Mouse (Mus musculus) gastrocnemius, postnatal 14 days (tissue): ENCODE measurements at regions not wholly inside any gene's neighbourhood (a gene's known extent, or its start where the extent isn't known, plus 50 kb on each side); places are given as distances from the start of the nearest gene placed in this dataset.

ENCODE experiments used
- DNase-seq: peaks from one replicate; pipeline ENCODE4 v3.0.0; 2021; ENCODE audit warnings: mixed read lengths
- intact Hi-C: fragments of 180-260 bp; cut with DNase I; formaldehyde crosslinking; loops from one replicate; pipeline ENCODE4 v1.15.1; 2025; ENCODE audit warnings: low total_unique reads

- no peak for DNase-seq
- intact Hi-C loops: no loop called here
Measured at GRCm38 (mm10) chr14:97170841-97171240, 651.9 kb upstream of the Klhl1 start.

- intact Hi-C loops: no loop called here
- no peak for DNase-seq
Measured at GRCm38 (mm10) chr14:97165793-97166192, 646.9 kb upstream of the Klhl1 start.

DNA sequence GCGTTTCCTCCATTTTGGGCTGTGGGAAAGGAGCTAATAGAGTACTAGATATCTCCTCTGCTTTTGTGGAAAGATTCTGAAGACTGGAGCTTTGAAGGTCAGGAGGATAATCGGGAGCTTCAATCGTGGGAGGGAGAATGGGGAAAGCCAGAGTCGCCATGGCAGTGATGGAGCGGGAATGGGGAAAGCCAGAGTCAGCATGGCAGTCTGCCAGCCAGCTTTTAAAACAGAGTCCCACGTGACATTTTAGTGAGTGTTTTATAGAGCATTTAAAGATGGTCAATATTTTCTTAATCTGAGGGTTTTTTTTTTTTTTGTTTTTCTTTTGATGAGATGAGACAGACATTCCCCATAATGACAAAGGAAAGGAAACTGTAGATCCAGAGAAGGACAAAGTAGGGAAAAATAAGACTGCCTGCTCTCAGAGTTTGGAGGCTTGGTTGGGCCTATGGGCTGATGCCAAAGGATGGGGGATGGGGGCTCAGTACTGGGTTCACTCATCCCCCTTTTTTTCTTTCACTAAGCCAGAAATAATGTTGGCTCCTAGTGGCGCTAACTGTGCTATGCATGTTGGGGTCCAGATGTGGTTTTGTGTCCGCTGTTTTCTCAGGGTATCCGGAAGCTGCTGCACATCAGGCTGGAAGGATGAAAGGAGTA, 630.2 kb upstream of the Klhl1 start:
- intact Hi-C loops: no loop called here
- no peak for DNase-seq

DNA sequence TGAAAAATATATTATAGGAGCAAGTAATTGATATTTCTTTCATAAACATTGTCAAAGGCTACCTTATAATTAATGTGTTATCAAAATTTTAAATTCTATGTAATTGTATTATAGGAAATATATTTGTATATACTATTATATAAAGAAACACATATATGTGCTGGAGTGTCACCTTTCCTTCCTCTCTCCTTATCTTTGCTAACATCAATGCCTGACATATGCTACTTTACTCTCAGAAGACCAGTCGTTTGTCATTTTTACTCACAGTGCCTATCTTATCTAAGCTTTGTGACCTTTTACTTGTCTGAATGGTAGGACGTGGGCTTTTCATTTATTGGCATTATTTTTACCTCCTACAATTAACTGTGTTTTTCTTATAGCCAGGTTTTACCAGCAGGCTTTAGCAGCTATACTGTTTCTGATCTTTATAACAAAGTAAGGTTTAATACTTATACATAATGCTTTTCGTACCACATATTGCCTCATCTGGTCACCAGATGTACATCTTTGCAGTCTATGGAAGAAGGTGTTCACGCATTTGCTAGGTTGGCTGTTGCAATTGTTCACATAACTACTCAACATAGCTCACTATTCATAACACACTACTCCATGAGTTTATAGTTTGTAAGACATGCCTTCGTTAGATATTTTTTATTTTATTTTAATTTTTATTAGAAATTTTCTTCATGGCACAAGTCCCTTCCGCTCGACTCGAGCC, 597.2 kb upstream of the Klhl1 start:
- intact Hi-C loops: no loop called here
- DNase-seq: no peak

GRCm38 (mm10) chr14:97101090-97101675, 582.3 kb upstream of the Klhl1 start:
- intact Hi-C loops: no loop called here
- no peak for DNase-seq

DNA sequence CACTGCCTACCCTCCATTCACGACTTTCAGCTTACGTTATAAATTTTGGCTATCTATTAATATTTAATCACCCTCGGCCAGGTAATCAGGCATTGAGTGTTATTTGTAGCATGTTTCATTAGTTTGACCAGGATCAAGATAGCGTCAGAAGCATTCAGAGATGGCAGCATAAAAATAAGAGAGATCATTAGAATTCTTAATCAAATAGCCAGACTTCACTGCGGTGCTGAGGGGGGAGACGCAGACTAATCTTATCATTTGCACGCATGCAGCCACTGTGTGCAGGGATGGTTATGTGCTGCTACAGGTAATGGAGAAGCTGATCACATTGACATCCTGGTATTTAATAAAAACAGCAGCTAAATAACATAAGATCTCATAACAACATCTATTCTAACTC, 574.5 kb upstream of the Klhl1 start:
- intact Hi-C loops: no loop called here
- no peak for DNase-seq

GRCm38 (mm10) chr14:97088863-97089262, 570.0 kb upstream of the Klhl1 start:
- intact Hi-C loops: no loop called here
- DNase-seq: no peak

GRCm38 (mm10) chr14:97087346-97087745, 568.4 kb upstream of the Klhl1 start:
- intact Hi-C loops: no loop called here
- DNase-seq: no peak

GRCm38 (mm10) chr14:97086363-97087309, 567.7 kb upstream of the Klhl1 start:
- DNase-seq: no peak
- intact Hi-C loops: no loop called here

GRCm38 (mm10) chr14:97074808-97075207, 555.9 kb upstream of the Klhl1 start:
- no peak for DNase-seq
- intact Hi-C loops: no loop called here

- intact Hi-C loops: no loop called here
- no peak for DNase-seq
Measured at GRCm38 (mm10) chr14:97068770-97069169, 549.9 kb upstream of the Klhl1 start.

GRCm38 (mm10) chr14:97068313-97068712, 549.4 kb upstream of the Klhl1 start:
- intact Hi-C loops: no loop called here
- DNase-seq: no peak

- intact Hi-C loops: no loop called here
- DNase-seq: no peak
Measured at GRCm38 (mm10) chr14:97045321-97045720, 526.4 kb upstream of the Klhl1 start.

GRCm38 (mm10) chr14:97039850-97040249, 520.9 kb upstream of the Klhl1 start:
- no peak for DNase-seq
- intact Hi-C loops: no loop called here

- intact Hi-C loops: no loop called here
- DNase-seq: no peak
Measured at GRCm38 (mm10) chr14:97028528-97028927, 509.6 kb upstream of the Klhl1 start.

GRCm38 (mm10) chr14:97006294-97006693, 487.4 kb upstream of the Klhl1 start:
- no peak for DNase-seq
- intact Hi-C loops: no loop called here

DNA sequence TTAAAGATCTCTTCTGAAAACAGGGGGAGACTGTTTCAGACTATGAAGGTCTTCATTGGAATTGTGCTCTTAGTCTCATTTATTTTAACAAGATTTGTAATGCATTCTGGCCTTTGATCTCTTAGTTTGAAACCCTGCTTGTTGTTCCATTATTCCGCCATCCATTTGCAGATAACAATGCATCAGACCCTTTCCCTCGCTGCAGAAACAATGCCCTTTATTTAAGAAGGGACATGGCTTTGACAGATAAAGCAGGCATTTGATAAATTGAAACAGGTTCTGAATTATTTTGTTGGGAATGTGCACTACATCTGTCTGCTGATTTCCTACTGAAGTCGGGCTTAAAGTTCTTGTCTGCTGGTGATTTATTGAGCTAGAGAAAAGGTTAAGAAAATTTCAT, 476.2 kb upstream of the Klhl1 start:
- intact Hi-C loops: no loop called here
- no peak for DNase-seq

DNA sequence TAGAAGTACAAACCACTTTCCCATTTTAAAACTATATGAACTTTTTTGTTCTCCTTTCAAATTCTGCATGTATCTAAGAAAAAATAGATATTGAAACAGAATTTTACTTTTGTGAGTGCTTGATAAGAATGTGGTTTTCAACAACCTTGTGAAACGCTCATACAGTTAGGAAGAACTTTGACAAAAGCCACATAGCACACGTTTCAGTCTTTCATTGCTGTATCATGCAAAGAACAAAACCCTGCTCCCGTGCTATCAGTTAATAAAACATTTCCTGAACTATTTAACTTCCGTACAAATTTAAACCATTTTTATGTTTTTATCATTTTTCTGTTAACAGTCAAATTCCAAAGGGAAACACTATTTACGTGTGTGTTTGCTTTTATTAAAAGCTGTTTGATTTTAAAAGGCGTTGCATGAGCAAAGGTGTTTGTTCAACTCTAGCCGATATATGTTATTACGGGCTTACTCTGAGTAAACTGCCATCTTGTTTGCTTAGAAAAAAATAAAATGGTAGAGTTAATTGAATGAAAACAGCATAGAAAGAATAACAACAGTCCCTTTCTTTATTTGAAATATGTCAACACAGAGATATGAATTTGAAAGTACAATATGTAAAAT, 471.8 kb upstream of the Klhl1 start:
- intact Hi-C loops: no loop called here
- no peak for DNase-seq

DNA sequence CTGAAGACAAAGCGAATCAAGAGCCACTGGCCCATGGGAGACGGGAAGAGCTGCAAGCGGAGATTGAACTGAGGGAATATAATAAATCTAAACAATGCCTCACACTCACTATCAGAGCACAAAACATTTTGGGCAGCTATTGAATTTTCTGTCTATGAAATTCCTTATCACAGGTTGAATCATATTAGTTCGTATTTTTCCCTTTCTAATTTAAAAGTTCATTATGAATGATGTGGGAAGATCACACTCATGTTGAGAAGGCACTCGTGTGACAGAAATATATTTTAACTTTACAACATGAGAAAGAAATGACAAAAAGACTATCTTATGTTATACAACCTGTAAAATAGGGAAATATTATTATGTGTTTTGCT, 444.2 kb upstream of the Klhl1 start:
- no peak for DNase-seq
- intact Hi-C loops: no loop called here
